Mouse (Mus musculus) stomach, embryonic 15.5 days (tissue): ENCODE measurements around the gene March2. TPM values are rescaled to one million over a fixed set of nuclear protein-coding genes. Genes with fewer than 3 reads are reported as not detected.

ENCODE experiments used
- ATAC-seq: fragments of 200-750 bp; cut with Nextera tagmentation; 2 replicates; pipeline ENCODE4 v1.8.0; 2017; ENCODE audit warnings: low read depth, moderate number of reproducible peaks, moderate TSS enrichment; ENCODE audit not compliant: insufficient read depth, low FRiP score
- H3K27ac ChIP-seq: fragments of 300-500 bp; sonication (generic); 2 replicates; pipeline ENCODE4 v1.5.1; 2015; ENCODE audit warnings: mild to moderate bottlenecking, inconsistent platforms
- H3K27me3 ChIP-seq: fragments of 300-500 bp; sonication (generic); replicated peaks from 2 replicates; pipeline ENCODE4 v1.6.1; 2015; ENCODE audit warnings: inconsistent platforms
- H3K36me3 ChIP-seq: fragments of 300-500 bp; sonication (generic); 2 replicates; pipeline ENCODE4 v1.6.1; 2015; ENCODE audit warnings: inconsistent platforms
- H3K4me1 ChIP-seq: fragments of 300-500 bp; sonication (generic); 2 replicates; pipeline ENCODE4 v1.6.1; 2015; ENCODE audit warnings: inconsistent platforms
- H3K4me2 ChIP-seq: fragments of 300-500 bp; sonication (generic); 2 replicates; pipeline ENCODE4 v1.6.1; 2015; ENCODE audit warnings: mild to moderate bottlenecking, inconsistent platforms
- H3K4me3 ChIP-seq: fragments of 300-500 bp; sonication (generic); replicated peaks from 2 replicates; pipeline ENCODE4 v1.5.1; 2015; ENCODE audit warnings: inconsistent platforms
- H3K9ac ChIP-seq: fragments of 300-500 bp; sonication (generic); 2 replicates; pipeline ENCODE4 v1.6.1; 2015; ENCODE audit warnings: inconsistent platforms
- H3K9me3 ChIP-seq: fragments of 300-500 bp; sonication (generic); 2 replicates; pipeline ENCODE4 v1.6.1; 2016; ENCODE audit warnings: inconsistent platforms
- WGBS: fragments of 180-500 bp; shearing (Covaris S2); methylation state at CpG from one replicate; pipeline ENCODE4 v1.1.7; 2015; 5-methylcytosine and 5-hydroxymethylcytosine counted together
- polyA plus RNA-seq: library from polyadenylated mRNA; unstranded; fragments of >200 nt; fragmentation: Nextera tagmentation; extraction: Ambion mirVana; gene quantifications from 2 replicates; pipeline ENCODE4 v1.2.1, GENCODE M21; 2015

Gene March2
- polyA plus RNA-seq, 1 experiment from 2014 or later: 70.8 TPM

- no peaks in the 10 kb centered on the region for H3K27me3 ChIP-seq
- no peaks in the 10 kb centered on the region for H3K4me1 ChIP-seq
- H3K36me3 ChIP-seq: peaks cover 10% of the 10 kb centered on the region; the same call in 1 of the 2 replicates
- no peak overlapping the region for H3K4me3 ChIP-seq
- no peaks in the 10 kb centered on the region for H3K9me3 ChIP-seq
- no peak overlapping the region for H3K9ac ChIP-seq
- H3K4me2 ChIP-seq: no peak overlapping the region
- ATAC-seq: peak; percentile 66; the same call in 1 of the 2 replicates
- H3K27ac ChIP-seq: no peak overlapping the region; the same call in 1 of the 2 replicates
- WGBS: 71% methylated on average over 1 of the region's 1 CpGs
Measured at GRCm38 (mm10) chr17:33673837-33674236, 44.6 kb downstream of the March2 start.

- Histone ChIP-seq H3K27ac (no peak overlapping the region), H3K4me3 (no peak overlapping the region), H3K36me3 (peaks cover 18% of the 10 kb centered on the region), H3K9me3 (no peaks in the 10 kb centered on the region), H3K4me2 (no peak overlapping the region), H3K9ac (no peak overlapping the region), H3K27me3 (no peaks in the 10 kb centered on the region), H3K4me1 (no peaks in the 10 kb centered on the region)
- WGBS: 88% methylated on average over 3 of the region's 3 CpGs
- ATAC-seq: no peak
Measured at GRCm38 (mm10) chr17:33669681-33670080, 48.8 kb downstream of the March2 start.

- Histone ChIP-seq H3K4me3 (no peak overlapping the region), H3K27me3 (no peaks in the 10 kb centered on the region), H3K9ac (no peak overlapping the region), H3K9me3 (no peaks in the 10 kb centered on the region), H3K36me3 (peaks cover 31% of the 10 kb centered on the region), H3K4me2 (no peak overlapping the region), H3K4me1 (no peaks in the 10 kb centered on the region), H3K27ac (no peak overlapping the region)
- 60% methylated on average over 3 of the region's 3 CpGs for WGBS
- 0 out of 2 replicates have a peak, but pooled peaks have one; percentile 60 for ATAC-seq
Measured at GRCm38 (mm10) chr17:33666813-33667212, 51.7 kb downstream of the March2 start.

- ATAC-seq: no peak
- 98% methylated on average over 34 of the region's 34 CpGs for WGBS
Measured at GRCm38 (mm10) chr17:33649781-33650475, 68.5 kb downstream of the March2 start.

GRCm38 (mm10) chr17:33645073-33645472, 73.4 kb downstream of the March2 start:
- H3K9ac ChIP-seq: no peak overlapping the region

More at GRCm38 (mm10) chr17:33649781-33650475, 68.5 kb downstream of the March2 start:
- Histone ChIP-seq H3K4me1 (no peaks in the 10 kb centered on the region), H3K27ac (no peak overlapping the region), H3K36me3 (peaks cover 80% of the 10 kb centered on the region), H3K27me3 (no peaks in the 10 kb centered on the region), H3K9ac (no peak overlapping the region), H3K4me2 (no peak overlapping the region), H3K4me3 (no peak overlapping the region), H3K9me3 (no peaks in the 10 kb centered on the region)

GRCm38 (mm10) chr17:33644068-33644467, 74.4 kb downstream of the March2 start:
- no peaks in the 10 kb centered on the region for H3K9me3 ChIP-seq
- ATAC-seq: no peak
- H3K4me2 ChIP-seq: no peak overlapping the region
- WGBS: 83% methylated on average over 4 of the region's 4 CpGs
- no peak overlapping the region for H3K27ac ChIP-seq
- no peaks in the 10 kb centered on the region for H3K27me3 ChIP-seq
- H3K4me3 ChIP-seq: no peak overlapping the region
- peaks cover 53% of the 10 kb centered on the region for H3K36me3 ChIP-seq
- no peak overlapping the region for H3K9ac ChIP-seq
- H3K4me1 ChIP-seq: no peaks in the 10 kb centered on the region

More at GRCm38 (mm10) chr17:33645073-33645472, 73.4 kb downstream of the March2 start:
- H3K36me3 ChIP-seq: peaks cover 63% of the 10 kb centered on the region
- H3K9me3 ChIP-seq: no peaks in the 10 kb centered on the region
- 94% methylated on average over 8 of the region's 8 CpGs for WGBS
- H3K27ac ChIP-seq: no peak overlapping the region
- no peak for ATAC-seq
- no peaks in the 10 kb centered on the region for H3K4me1 ChIP-seq
- H3K4me3 ChIP-seq: no peak overlapping the region
- H3K27me3 ChIP-seq: no peaks in the 10 kb centered on the region
- no peak overlapping the region for H3K4me2 ChIP-seq

GRCm38 (mm10) chr17:33639743-33640142, 78.7 kb downstream of the March2 start:
- 0 out of 2 replicates have a peak, but pooled peaks have one; percentile 16 for ATAC-seq
- H3K4me2 ChIP-seq: no peak overlapping the region
- H3K4me3 ChIP-seq: no peak overlapping the region
- peaks cover 16% of the 10 kb centered on the region for H3K36me3 ChIP-seq
- H3K9ac ChIP-seq: no peak overlapping the region
- no peaks in the 10 kb centered on the region for H3K27me3 ChIP-seq
- H3K4me1 ChIP-seq: no peaks in the 10 kb centered on the region
- no peaks in the 10 kb centered on the region for H3K9me3 ChIP-seq
- H3K27ac ChIP-seq: no peak overlapping the region
- 58% methylated on average over 6 of the region's 6 CpGs for WGBS

GRCm38 (mm10) chr17:33637516-33638276, 80.8 kb downstream of the March2 start, which contains the start of gene Pram1:
Gene Pram1 (plus strand): TSS chr17:33638056.
- no peaks in the 10 kb centered on the region for H3K9me3 ChIP-seq
- no peak within 1 kb of the TSS for H3K27ac ChIP-seq
- H3K9ac ChIP-seq: no peak within 1 kb of the TSS
- H3K4me2 ChIP-seq: no peak within 1 kb of the TSS
- H3K4me3 ChIP-seq: no peak within 1 kb of the TSS
- H3K27me3 ChIP-seq: no peaks in the 10 kb centered on the region
- WGBS: 78% methylated on average over 4 of the region's 4 CpGs
- ATAC-seq: no peak
- H3K36me3 ChIP-seq: peaks cover 6% of the 10 kb centered on the region
- no peaks in the 10 kb centered on the region for H3K4me1 ChIP-seq

GRCm38 (mm10) chr17:33637038-33637437, 81.4 kb downstream of the March2 start:
- Histone ChIP-seq H3K9me3 (no peaks in the 10 kb centered on the region), H3K9ac (no peak overlapping the region), H3K27ac (no peak overlapping the region), H3K27me3 (no peaks in the 10 kb centered on the region), H3K4me2 (no peak overlapping the region), H3K36me3 (peaks cover under 1% of the 10 kb centered on the region), H3K4me3 (no peak overlapping the region), H3K4me1 (no peaks in the 10 kb centered on the region)
- WGBS: 81% methylated on average over 2 of the region's 2 CpGs
- no peak for ATAC-seq

Other genes starting within 250 kb of the March2 start
- gene Adamts10, start 194.5 kb downstream of the March2 start, polyA plus RNA-seq: 50.8 and 55.6 TPM in 2 replicates
- gene Myo1f, start 163.0 kb downstream of the March2 start, polyA plus RNA-seq: 6.4 and 6.6 TPM in 2 replicates
- 35.5 and 38.1 TPM in 2 replicates for gene Zfp414, start 89.6 kb downstream of the March2 start, polyA plus RNA-seq
- 1.1 and 1.4 TPM in 2 replicates for gene Pram1, start 80.6 kb downstream of the March2 start, polyA plus RNA-seq
- gene Hnrnpm, start 31.8 kb downstream of the March2 start, polyA plus RNA-seq: 248 and 307 TPM in 2 replicates
- 249 and 270 TPM in 2 replicates for gene Rab11b, start 41.9 kb upstream of the March2 start, polyA plus RNA-seq
- gene Angptl4, start 63.2 kb upstream of the March2 start, polyA plus RNA-seq: 22.6 and 24.7 TPM in 2 replicates
- 31.4 and 31.5 TPM in 2 replicates for gene Kank3, start 91.8 kb upstream of the March2 start, polyA plus RNA-seq
- 888 and 917 TPM in 2 replicates for gene Rps28, start 105.9 kb upstream of the March2 start, polyA plus RNA-seq
- 459 and 493 TPM in 2 replicates for gene Ndufa7, start 105.9 kb upstream of the March2 start, polyA plus RNA-seq
- gene Cd320, start 124.4 kb upstream of the March2 start, polyA plus RNA-seq: 59.1 and 62.6 TPM in 2 replicates
- not detected in 2 replicates for gene Gm7029, start 155.2 kb upstream of the March2 start, polyA plus RNA-seq
- 7.7 and 7.9 TPM in 2 replicates for gene Kifc1, start 172.0 kb upstream of the March2 start, polyA plus RNA-seq
- 0.95 and 1.1 TPM in 2 replicates for gene Platr17, start 186.5 kb upstream of the March2 start, polyA plus RNA-seq
- 39.1 and 41.5 TPM in 2 replicates for gene Daxx, start 190.7 kb upstream of the March2 start, polyA plus RNA-seq
- gene Tapbp, start 197.2 kb upstream of the March2 start, polyA plus RNA-seq: 47.3 and 50.1 TPM in 2 replicates
- 15.4 and 16.6 TPM in 2 replicates for gene Zbtb22, start 197.2 kb upstream of the March2 start, polyA plus RNA-seq
- 38.5 and 43.6 TPM in 2 replicates for gene Rgl2, start 210.9 kb upstream of the March2 start, polyA plus RNA-seq
- gene Pfdn6, start 221.7 kb upstream of the March2 start, polyA plus RNA-seq: 155 and 159 TPM in 2 replicates
- gene Wdr46, start 222.0 kb upstream of the March2 start, polyA plus RNA-seq: 36.1 and 40.6 TPM in 2 replicates
- gene B3galt4, start 232.8 kb upstream of the March2 start, polyA plus RNA-seq: 7.5 and 8.2 TPM in 2 replicates
- 42.4 and 49.2 TPM in 2 replicates for gene Vps52, start 237.1 kb upstream of the March2 start, polyA plus RNA-seq
- gene Rps18, start 237.3 kb upstream of the March2 start, polyA plus RNA-seq: 1,803 TPM in 2 replicates